Mouse (Mus musculus) Patski (cell line): ENCODE results near the gene Bspry. TPM values are rescaled to one million over a fixed set of nuclear protein-coding genes. Genes with fewer than 3 reads are reported as not detected.

Experiments used
- ATAC-seq: fragments of 100-300 bp; one replicate; pipeline ENCODE4 v1.8.0; 2021
- CTCF ChIA-PET: fragments of 350-600 bp; sonication (Branson Sonifier 250); formaldehyde crosslinking; loops from one replicate; lab custom pipeline; 2022; ENCODE audit warnings: inconsistent platforms; lab: Charles Lee
- POLR2A ChIA-PET: fragments of 350-600 bp; sonication (Branson Sonifier 250); formaldehyde crosslinking; loops from one replicate; lab custom pipeline; 2022; ENCODE audit warnings: antibody characterized with exemption, inconsistent platforms; lab: Charles Lee
- DNase-seq: peaks from one replicate; pipeline ENCODE4 v3.0.0-alpha.2; 2011; ENCODE audit warnings: low read depth, low spot score
- H3K27me3 ChIP-seq: fragments of 371-371 bp; one replicate; pipeline ENCODE4 v1.5.1; 2021
- CTCF ChIP-seq: fragments of 100-300 bp; IDR thresholded peaks from one replicate; pipeline ENCODE4 v1.5.1; 2021
- in situ Hi-C: fragments of 300-500 bp; cut with MboI; formaldehyde crosslinking; loops from 3 replicates; pipeline ENCODE4 v1.11.1; 2018; ENCODE audit warnings: low pct_unique_long_range_greater_than_20kb, mixed read lengths
- polyA plus RNA-seq: library from polyadenylated mRNA; unstranded; gene quantifications from one replicate; pipeline ENCODE4 v1.2.3, GENCODE M21; 2021

Gene Bspry
- polyA plus RNA-seq, 1 experiment from 2014 or later = 3.3 TPM

GRCm38 (mm10) chr4:62500799-62501198 is 20.9 kb downstream of the Bspry start:
- TF ChIP-seq CTCF = no peak
- ChIA-PET CTCF (interaction anchor here (0.8 to 1.4 kb wide), 3 partner anchors 9 to 94 kb away, joined by 3 to 4 read pairs (median 3); no protein-coding TSS in a partner anchor), POLR2A (no interaction called here)
- in situ Hi-C loops = no loop called here
- no peaks in the 10 kb centered on the region for H3K27me3 ChIP-seq
- no peak for DNase-seq
- ATAC-seq = no peak

GRCm38 (mm10) chr4:62501534-62501933 is 21.7 kb downstream of the Bspry start:
- in situ Hi-C loops = no loop called here
- ChIA-PET CTCF (interaction anchor here (1.1 to 1.4 kb wide), 2 partner anchors 17 to 94 kb away, joined by 3 to 4 read pairs; no protein-coding TSS in a partner anchor), POLR2A (interaction anchor here (0.5 kb wide), 1 partner anchor 26 kb away, joined by 3 read pairs; no protein-coding TSS in a partner anchor)
- H3K27me3 ChIP-seq = no peaks in the 10 kb centered on the region
- DNase-seq (no peak), ATAC-seq (no peak)
- no peak for TF ChIP-seq CTCF

GRCm38 (mm10) chr4:62501964-62502732 is 22.3 kb downstream of the Bspry start:
- no peak for DNase-seq
- in situ Hi-C loops = no loop called here
- no peaks in the 10 kb centered on the region for H3K27me3 ChIP-seq
- no peak for TF ChIP-seq CTCF
- ChIA-PET CTCF (interaction anchor here (1.1 to 1.4 kb wide), 2 partner anchors 17 to 95 kb away, joined by 3 to 4 read pairs; no protein-coding TSS in a partner anchor), POLR2A (no interaction called here)
- ATAC-seq = peak; percentile 55

- in situ Hi-C loops = no loop called here
- CTCF ChIA-PET = interaction anchor here (1.3 kb wide), 1 partner anchor 48 kb away, joined by 3 read pairs; no protein-coding TSS in a partner anchor
- no peak for DNase-seq
- no peak for ATAC-seq
- H3K27me3 ChIP-seq = no peaks in the 10 kb centered on the region
- POLR2A ChIA-PET = no interaction called here
- TF ChIP-seq CTCF = no peak
These were observed 23.1 kb downstream of the Bspry start for GRCm38 (mm10) chr4:62502969-62503368.

GRCm38 (mm10) chr4:62503374-62503970 is 23.6 kb downstream of the Bspry start, which contains the start of gene Hdhd3:
Hdhd3 (minus strand) TSS chr4:62503467.
- TF ChIP-seq CTCF = no peak
- POLR2A ChIA-PET = no interaction called here
- DNase-seq (no peak), ATAC-seq (no peak)
- no peaks in the 10 kb centered on the region for H3K27me3 ChIP-seq
- in situ Hi-C loops = no loop called here
- CTCF ChIA-PET = interaction anchor here (1.3 kb wide), 1 partner anchor 48 kb away, joined by 3 read pairs; no protein-coding TSS in a partner anchor

- in situ Hi-C loops = loop anchor here (5.0 kb wide), 1 partner anchor 99 kb away; the partner anchor contains the start of genes Cdc26 and Prpf4
- CTCF ChIA-PET = no interaction called here
- H3K27me3 ChIP-seq = no peaks in the 10 kb centered on the region
- no peak for TF ChIP-seq CTCF
- ATAC-seq (no peak), DNase-seq (no peak)
- POLR2A ChIA-PET = no interaction called here
These were observed 26.1 kb downstream of the Bspry start for GRCm38 (mm10) chr4:62505991-62506390.

- no peaks in the 10 kb centered on the region for H3K27me3 ChIP-seq
- TF ChIP-seq CTCF = no peak
- ChIA-PET POLR2A (no interaction called here), CTCF (interaction anchor here (1.2 kb wide), 1 partner anchor 11 kb away, joined by 3 read pairs; no protein-coding TSS in a partner anchor)
- ATAC-seq = no peak
- in situ Hi-C loops = loop anchor here (5.0 kb wide), 1 partner anchor 99 kb away; the partner anchor contains the start of genes Cdc26 and Prpf4
- no peak for DNase-seq
These were observed 26.9 kb downstream of the Bspry start for GRCm38 (mm10) chr4:62506798-62507197.

- ATAC-seq = peak; percentile 70
- in situ Hi-C loops = loop anchor here (5.0 kb wide), 1 partner anchor 102 kb away; the partner anchor contains the start of genes Cdc26 and Prpf4
- H3K27me3 ChIP-seq = no peaks in the 10 kb centered on the region
- peak; percentile 75 for DNase-seq
- CTCF ChIA-PET = interaction anchor here (1.9 kb wide), 1 partner anchor 11 kb away, joined by 9 read pairs; no protein-coding TSS in a partner anchor
- no peak for TF ChIP-seq CTCF
- POLR2A ChIA-PET = interaction anchor here (1.2 kb wide), 1 partner anchor 100 kb away, joined by 3 read pairs; the partner anchor contains the start of genes Cdc26 and Prpf4
These were observed 29.0 kb downstream of the Bspry start for GRCm38 (mm10) chr4:62508839-62509238.

GRCm38 (mm10) chr4:62509946-62510345 is 30.1 kb downstream of the Bspry start:
- ChIA-PET POLR2A (interaction anchor here (0.6 to 1.2 kb wide), 2 partner anchors 21 to 101 kb away, joined by 3 read pairs; partner anchors contain the start of genes Cdc26 and Prpf4), CTCF (no interaction called here)
- in situ Hi-C loops = loop anchor here (5.0 kb wide), 1 partner anchor 103 kb away; the partner anchor contains the start of genes Cdc26 and Prpf4
- no peak for TF ChIP-seq CTCF
- ATAC-seq = no peak
- no peaks in the 10 kb centered on the region for H3K27me3 ChIP-seq
- DNase-seq = no peak

- no peak for ATAC-seq
- in situ Hi-C loops = no loop called here
- no peaks in the 10 kb centered on the region for H3K27me3 ChIP-seq
- ChIA-PET POLR2A (no interaction called here), CTCF (no interaction called here)
- DNase-seq = no peak
- TF ChIP-seq CTCF = no peak
These were observed 34.2 kb downstream of the Bspry start for GRCm38 (mm10) chr4:62513998-62514506.
